In the genomic region with DNA sequence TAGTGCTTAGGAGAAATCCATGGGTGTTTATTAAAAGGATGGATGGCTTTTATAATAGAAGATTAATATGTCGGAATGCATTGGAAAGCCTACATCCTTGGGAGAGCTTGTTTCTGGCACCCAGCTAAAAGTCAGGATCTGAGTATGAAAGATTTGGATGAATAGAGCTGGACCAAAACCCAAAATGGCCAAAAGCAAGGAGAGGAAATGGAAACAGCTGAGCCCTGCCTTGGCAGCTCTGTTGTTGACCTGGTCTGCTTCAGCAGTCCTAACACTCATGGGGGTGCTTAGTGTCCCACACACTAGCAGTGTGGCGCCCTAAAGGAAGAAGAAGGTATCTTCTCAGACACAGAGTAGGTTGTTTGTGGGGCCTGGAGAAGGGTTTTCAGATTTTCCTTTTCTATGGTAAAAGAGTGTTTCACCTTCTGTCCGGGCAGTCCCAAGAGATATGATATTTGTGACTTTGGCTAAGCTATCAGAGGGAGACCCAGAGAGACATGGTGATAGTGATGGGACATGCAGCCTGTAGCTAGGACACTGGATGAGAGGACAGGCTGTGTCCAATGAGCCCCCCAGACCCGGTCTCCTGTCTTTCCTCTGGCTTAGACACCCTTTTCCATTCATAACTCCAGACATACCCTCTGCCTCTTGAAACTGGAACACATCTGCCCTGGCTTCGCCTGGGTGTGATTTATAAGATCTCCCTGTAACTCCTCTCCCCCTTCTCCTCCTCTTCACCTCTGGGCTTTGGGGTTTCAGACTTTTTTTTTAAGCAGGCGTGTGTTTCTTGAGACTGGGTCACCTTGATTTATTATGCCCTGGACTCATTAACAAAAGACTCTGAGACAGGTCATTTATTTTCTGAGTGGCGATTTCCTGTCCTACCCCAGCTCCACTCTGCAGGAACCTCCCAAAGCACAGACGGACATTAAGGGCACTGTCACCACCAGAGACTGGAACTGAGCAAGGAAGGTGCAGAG, we compare ENCODE assay signal across 8 mouse cellular contexts.
DNase-seq lines count a peak whose midpoint lies in the region; ATAC-seq lines count a peak whose summit lies in the region.
"Had no signal": no experiment of that assay in that cellular context is flagged by ENCODE, and none has a peak within 500 bp of the region (broad histone marks: within the 10 kb centered on the region; RNA-seq: fewer than 3 reads in every experiment).

No protein-coding gene starts in this region.

- H3K36me3 ChIP-seq in hindbrain, embryonic 11.5 days (ENCODE audit: control insufficient read depth, insufficient read depth, low read length): no peaks in the 10 kb centered on the region
- H3K36me3 ChIP-seq in hindbrain, embryonic 13.5 days: no peaks in the 10 kb centered on the region
- H3K36me3 ChIP-seq in embryonic facial prominence, embryonic 10.5 days (replicated peaks): no peaks in the 10 kb centered on the region
- no peaks in the 10 kb centered on the region for H3K36me3 ChIP-seq in neural tube, embryonic 12.5 days
- H3K36me3 ChIP-seq in forebrain, embryonic 16.5 days (ENCODE audit: control insufficient read depth, insufficient read depth): no peaks in the 10 kb centered on the region
- H3K36me3 ChIP-seq: liver, embryonic 13.5 days had no signal

- H3K4me3 ChIP-seq in hindbrain, embryonic 11.5 days (ENCODE audit: low read depth, low read length): no peak overlapping the region
- H3K4me3 ChIP-seq in hindbrain, embryonic 13.5 days: no peak overlapping the region
- H3K4me3 ChIP-seq in embryonic facial prominence, embryonic 10.5 days: no peak overlapping the region
- no peak overlapping the region for H3K4me3 ChIP-seq in neural tube, embryonic 12.5 days
- H3K4me3 ChIP-seq in forebrain, embryonic 16.5 days (replicated peaks; ENCODE audit: low read length): no peak overlapping the region
- H3K4me3 ChIP-seq: liver, embryonic 13.5 days had no signal

- WGBS in hindbrain, embryonic 11.5 days: 57% methylated on average over 8 of the region's 8 CpGs
- 57% methylated on average over 8 of the region's 8 CpGs for WGBS in hindbrain, embryonic 13.5 days
- 72% methylated on average over 8 of the region's 8 CpGs for WGBS in embryonic facial prominence, embryonic 10.5 days
- 36% methylated on average over 8 of the region's 8 CpGs for WGBS in neural tube, embryonic 12.5 days
- WGBS in forebrain, embryonic 16.5 days: 82% methylated on average over 8 of the region's 8 CpGs

- no peak overlapping the region for H3K9ac ChIP-seq in hindbrain, embryonic 11.5 days (ENCODE audit: low read depth, low read length)
- no peak overlapping the region for H3K9ac ChIP-seq in hindbrain, embryonic 13.5 days
- H3K9ac ChIP-seq in neural tube, embryonic 12.5 days: no peak overlapping the region
- H3K9ac ChIP-seq in forebrain, embryonic 16.5 days (replicated peaks; ENCODE audit: low read depth, low read length): no peak overlapping the region
- H3K9ac ChIP-seq: liver, embryonic 13.5 days had no signal

- no peak for DNase-seq in hindbrain, embryonic 11.5 days (ENCODE audit: low spot score)
- no peak for DNase-seq in embryonic facial prominence, embryonic 10.5 days (ENCODE audit: low spot score)
- peak; percentile 21 to 61 for DNase-seq in kidney, adult 8-10 months
- DNase-seq in left cerebral cortex, postnatal 4 days: no peak
- DNase-seq: liver, embryonic 13.5 days had no signal

- no peaks in the 10 kb centered on the region for H3K27me3 ChIP-seq in hindbrain, embryonic 11.5 days (ENCODE audit: control insufficient read depth, insufficient read depth, low read length)
- no peaks in the 10 kb centered on the region for H3K27me3 ChIP-seq in hindbrain, embryonic 13.5 days
- no peaks in the 10 kb centered on the region for H3K27me3 ChIP-seq in embryonic facial prominence, embryonic 10.5 days (replicated peaks; ENCODE audit: low read depth, poor library complexity, severe bottlenecking)
- no peaks in the 10 kb centered on the region for H3K27me3 ChIP-seq in neural tube, embryonic 12.5 days (replicated peaks)
- H3K27me3 ChIP-seq in forebrain, embryonic 16.5 days (replicated peaks; ENCODE audit: control insufficient read depth, insufficient read depth, low read length): no peaks in the 10 kb centered on the region
- H3K27me3 ChIP-seq: liver, embryonic 13.5 days had no signal

- ATAC-seq in hindbrain, embryonic 11.5 days (ENCODE audit: low FRiP score): peak; percentile 75; the same call in 1 of the 2 replicates
- no peak for ATAC-seq in hindbrain, embryonic 13.5 days (ENCODE audit: low FRiP score)
- ATAC-seq in neural tube, embryonic 12.5 days (ENCODE audit: low FRiP score, low read depth): peak; percentile 49; the same call in 1 of the 2 replicates
- ATAC-seq in forebrain, embryonic 16.5 days: no peak

- intact Hi-C loops in left cerebral cortex, postnatal 4 days (cut with DNase I): no loop called here

- no peaks in the 10 kb centered on the region for H3K4me1 ChIP-seq in hindbrain, embryonic 11.5 days (replicated peaks; ENCODE audit: control insufficient read depth, insufficient read depth, low read length)
- peaks cover 26% of the 10 kb centered on the region for H3K4me1 ChIP-seq in hindbrain, embryonic 13.5 days (replicated peaks)
- H3K4me1 ChIP-seq in embryonic facial prominence, embryonic 10.5 days: peaks cover 48% of the 10 kb centered on the region
- peaks cover 44% of the 10 kb centered on the region for H3K4me1 ChIP-seq in neural tube, embryonic 12.5 days
- H3K4me1 ChIP-seq in forebrain, embryonic 16.5 days (replicated peaks; ENCODE audit: control insufficient read depth, insufficient read depth, low read length): peaks cover 29% of the 10 kb centered on the region
- H3K4me1 ChIP-seq: liver, embryonic 13.5 days had no signal

- no peaks in the 10 kb centered on the region for H3K9me3 ChIP-seq in hindbrain, embryonic 11.5 days (ENCODE audit: control insufficient read depth, low read length)
- H3K9me3 ChIP-seq in hindbrain, embryonic 13.5 days: no peaks in the 10 kb centered on the region
- no peaks in the 10 kb centered on the region for H3K9me3 ChIP-seq in embryonic facial prominence, embryonic 10.5 days
- H3K9me3 ChIP-seq in neural tube, embryonic 12.5 days: no peaks in the 10 kb centered on the region
- no peaks in the 10 kb centered on the region for H3K9me3 ChIP-seq in forebrain, embryonic 16.5 days (ENCODE audit: control insufficient read depth, low read length)
- H3K9me3 ChIP-seq: liver, embryonic 13.5 days had no signal

- H3K4me2 ChIP-seq in hindbrain, embryonic 11.5 days (replicated peaks; ENCODE audit: low read depth, low read length): no peak overlapping the region
- H3K4me2 ChIP-seq in hindbrain, embryonic 13.5 days: no peak overlapping the region
- H3K4me2 ChIP-seq in neural tube, embryonic 12.5 days (replicated peaks): 0 out of 2 replicates have a peak overlapping the region, but pooled peaks have one; percentile 9
- no peak overlapping the region for H3K4me2 ChIP-seq in forebrain, embryonic 16.5 days (ENCODE audit: low read length)
- H3K4me2 ChIP-seq: liver, embryonic 13.5 days had no signal

- no peak overlapping the region for H3K27ac ChIP-seq in hindbrain, embryonic 11.5 days (ENCODE audit: low read depth, low read length)
- H3K27ac ChIP-seq in hindbrain, embryonic 13.5 days: no peak overlapping the region
- peak overlapping the region; percentile 21 for H3K27ac ChIP-seq in embryonic facial prominence, embryonic 10.5 days (replicated peaks)
- no peak overlapping the region for H3K27ac ChIP-seq in neural tube, embryonic 12.5 days
- no peak overlapping the region for H3K27ac ChIP-seq in forebrain, embryonic 16.5 days (ENCODE audit: low read length)
- H3K27ac ChIP-seq: liver, embryonic 13.5 days had no signal

Comparison
In these comparisons a context has a peak if more than half of its experiments do, and no peak if none do; other contexts are left out.
1. ATAC-seq: peak in hindbrain, embryonic 11.5 days (single experiment) and neural tube, embryonic 12.5 days (single experiment); none in hindbrain, embryonic 13.5 days (single experiment) and forebrain, embryonic 16.5 days (single experiment).
2. DNase-seq: peak in kidney, adult 8-10 months (2 of 2); none in hindbrain, embryonic 11.5 days (single experiment), embryonic facial prominence, embryonic 10.5 days (single experiment) and left cerebral cortex, postnatal 4 days (single experiment).